Mouse (Mus musculus) midbrain, embryonic 14.5 days (tissue): ENCODE data around the gene Lemd2. TPM values are rescaled to one million over a fixed set of nuclear protein-coding genes. Genes with fewer than 3 reads are reported as not detected.

ENCODE experiments used
- ATAC-seq: fragments of 200-750 bp; cut with Nextera tagmentation; 2 replicates; pipeline ENCODE4 v1.8.0; 2017; ENCODE audit warnings: moderate number of reproducible peaks, moderate library complexity; ENCODE audit not compliant: low FRiP score, low TSS enrichment
- DNase-seq: peaks from one replicate; pipeline ENCODE4 v3.0.0-alpha.2; 2015
- H3K27ac ChIP-seq: fragments of 300-500 bp; sonication (generic); replicated peaks from 2 replicates; pipeline ENCODE4 v1.5.1; 2014; ENCODE audit warnings: mild to moderate bottlenecking, low read depth, low read length, moderate library complexity
- H3K27me3 ChIP-seq: fragments of 300-500 bp; sonication (generic); 2 replicates; pipeline ENCODE4 v1.6.1; 2014; ENCODE audit warnings: low read length, control low read depth, mixed read lengths; ENCODE audit not compliant: control insufficient read depth, insufficient read depth
- H3K36me3 ChIP-seq: fragments of 300-500 bp; sonication (generic); 2 replicates; pipeline ENCODE4 v1.6.1; 2014; ENCODE audit warnings: low read length, control low read depth; ENCODE audit not compliant: control insufficient read depth, insufficient read depth
- H3K4me1 ChIP-seq: fragments of 300-500 bp; sonication (generic); 2 replicates; pipeline ENCODE4 v1.6.1; 2014; ENCODE audit warnings: mild to moderate bottlenecking, antibody characterized with exemption, low read length, control low read depth; ENCODE audit not compliant: control insufficient read depth, insufficient read depth
- H3K4me2 ChIP-seq: fragments of 300-500 bp; sonication (generic); 2 replicates; pipeline ENCODE4 v1.6.1; 2014; ENCODE audit warnings: mild to moderate bottlenecking, low read length, moderate library complexity
- H3K4me3 ChIP-seq: fragments of 300-500 bp; sonication (generic); replicated peaks from 2 replicates; pipeline ENCODE4 v1.5.1; 2014; ENCODE audit warnings: low read depth, low read length
- H3K9ac ChIP-seq: fragments of 300-500 bp; sonication (generic); replicated peaks from 2 replicates; pipeline ENCODE4 v1.6.1; 2014; ENCODE audit warnings: mild to moderate bottlenecking, low read length, moderate library complexity
- H3K9me3 ChIP-seq: fragments of 300-500 bp; sonication (generic); 2 replicates; pipeline ENCODE4 v1.6.1; 2016; ENCODE audit warnings: low read length, control low read depth, mixed read lengths; ENCODE audit not compliant: control insufficient read depth
- WGBS: fragments of 180-500 bp; shearing (Covaris S2); extraction: QIAGEN DNeasy Blood & Tissue Kit; methylation state at CpG from one replicate; pipeline ENCODE4 v1.1.7; 2014; 5-methylcytosine and 5-hydroxymethylcytosine counted together
- polyA plus RNA-seq: library from polyadenylated mRNA; unstranded; fragments of >200 nt; fragmentation: Nextera tagmentation; extraction: Ambion mirVana; gene quantifications from 2 replicates; pipeline ENCODE4 v1.2.1, GENCODE M21; 2014

The Lemd2 gene
- polyA plus RNA-seq, 1 experiment from 2014 or later, result 20.8 TPM

DNA sequence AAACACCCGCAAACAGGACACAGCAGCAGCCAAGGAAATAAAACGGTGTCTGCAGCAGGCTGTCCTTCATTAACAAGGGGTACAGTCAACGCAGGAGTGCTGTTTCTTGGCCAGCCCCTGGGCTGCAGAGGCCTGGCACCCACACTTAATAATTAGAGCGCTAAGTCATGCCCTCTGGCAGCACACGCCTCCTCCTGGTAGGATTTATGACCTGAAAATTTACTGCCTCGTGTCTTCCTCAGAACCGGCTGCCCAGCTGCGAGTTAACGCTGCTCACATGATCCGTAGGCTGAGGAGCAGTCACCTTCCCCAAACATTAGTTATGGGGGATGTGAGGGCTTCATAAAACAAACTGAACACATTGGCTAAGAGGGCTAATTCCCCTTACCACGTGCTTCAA, 3.5 kb downstream of the Lemd2 start:
- WGBS, result 71% methylated on average over 11 of the region's 11 CpGs
- Histone ChIP-seq H3K9me3 (no peaks in the 10 kb centered on the region), H3K27ac (no peak overlapping the region), H3K4me1 (peaks cover 34% of the 10 kb centered on the region), H3K4me3 (no peak overlapping the region), H3K4me2 (no peak overlapping the region), H3K27me3 (no peaks in the 10 kb centered on the region), H3K36me3 (peaks cover 59% of the 10 kb centered on the region), H3K9ac (no peak overlapping the region)
- ATAC-seq (no peak), DNase-seq (no peak)

GRCm38 (mm10) chr17:27199864-27200263, 4.4 kb downstream of the Lemd2 start:
- Histone ChIP-seq H3K4me1 (peaks cover 34% of the 10 kb centered on the region), H3K27me3 (no peaks in the 10 kb centered on the region), H3K27ac (no peak overlapping the region), H3K9ac (no peak overlapping the region), H3K9me3 (no peaks in the 10 kb centered on the region), H3K36me3 (peaks cover 69% of the 10 kb centered on the region), H3K4me3 (no peak overlapping the region), H3K4me2 (no peak overlapping the region)
- no peak for ATAC-seq
- WGBS, result 80% methylated on average over 7 of the region's 7 CpGs
- no peak for DNase-seq

GRCm38 (mm10) chr17:27199205-27199604, 5.1 kb downstream of the Lemd2 start:
- ATAC-seq (no peak), DNase-seq (no peak)
- no peak overlapping the region for H3K9ac ChIP-seq
- peaks cover 75% of the 10 kb centered on the region for H3K36me3 ChIP-seq
- no peak overlapping the region for H3K4me2 ChIP-seq
- H3K4me3 ChIP-seq, result no peak overlapping the region
- peaks cover 37% of the 10 kb centered on the region for H3K4me1 ChIP-seq
- H3K27ac ChIP-seq, result no peak overlapping the region
- H3K27me3 ChIP-seq, result no peaks in the 10 kb centered on the region
- WGBS, result 96% methylated on average over 9 of the region's 9 CpGs
- H3K9me3 ChIP-seq, result no peaks in the 10 kb centered on the region

GRCm38 (mm10) chr17:27196206-27196605, 8.1 kb downstream of the Lemd2 start:
- WGBS, result 37% methylated on average over 9 of the region's 9 CpGs
- peak overlapping the region; percentile 6; the same call in 1 of the 2 replicates for H3K4me2 ChIP-seq
- H3K9ac ChIP-seq, result no peak overlapping the region
- ATAC-seq (no peak; the same call in 1 of the 2 replicates), DNase-seq (peak; percentile 65)
- H3K27me3 ChIP-seq, result no peaks in the 10 kb centered on the region
- H3K27ac ChIP-seq, result peak overlapping the region; percentile 78
- peaks cover 29% of the 10 kb centered on the region for H3K4me1 ChIP-seq
- no peak overlapping the region for H3K4me3 ChIP-seq
- H3K36me3 ChIP-seq, result peaks cover 97% of the 10 kb centered on the region
- H3K9me3 ChIP-seq, result no peaks in the 10 kb centered on the region

DNA sequence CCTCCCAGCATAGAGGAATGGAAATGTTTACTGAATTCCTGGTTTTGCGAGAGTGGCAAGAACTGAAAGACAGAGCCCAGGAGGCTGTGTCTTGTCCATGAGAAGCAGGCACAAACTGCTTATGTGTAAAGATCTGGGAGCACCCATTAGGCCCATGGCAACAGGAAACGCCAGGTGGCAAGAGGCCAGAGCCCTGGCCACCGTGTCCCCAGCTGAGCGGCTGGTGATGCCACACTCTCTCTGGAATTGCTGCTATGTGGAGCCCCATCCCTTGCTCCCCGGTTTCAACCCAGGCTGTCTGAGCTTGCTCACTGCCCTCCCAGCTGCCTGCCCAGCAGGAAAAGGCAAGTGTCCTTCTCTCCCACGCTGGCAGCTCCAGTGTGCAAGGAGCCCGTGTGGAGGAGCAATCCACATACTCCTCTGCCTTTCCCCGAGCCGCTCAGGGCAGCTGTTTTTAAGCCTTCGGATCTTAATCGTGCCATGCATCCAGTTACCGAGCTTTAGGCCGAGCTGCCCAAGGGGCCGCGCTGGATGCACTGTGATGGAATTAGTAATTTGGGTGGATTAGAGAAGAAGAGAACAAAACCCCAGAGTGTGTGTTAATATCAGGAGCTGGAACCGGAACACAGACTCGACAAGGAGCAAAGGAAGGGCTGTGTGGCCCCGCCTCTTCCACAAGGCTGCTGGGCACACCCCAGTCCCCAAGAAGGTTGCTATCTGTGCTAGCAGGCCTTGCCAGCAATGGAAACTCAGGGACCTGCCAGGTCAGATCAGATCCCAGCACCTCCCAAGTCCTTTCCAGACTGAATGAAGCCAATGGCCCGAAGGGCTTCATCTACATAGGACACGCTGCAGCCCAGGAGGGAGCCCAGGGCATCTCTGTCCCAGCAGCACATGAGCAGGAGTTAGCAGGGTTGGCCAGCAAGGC, 9.7 kb downstream of the Lemd2 start:
- no peaks in the 10 kb centered on the region for H3K9me3 ChIP-seq
- H3K4me3 ChIP-seq, result no peak overlapping the region
- 38% methylated on average over 20 of the region's 20 CpGs for WGBS
- H3K27ac ChIP-seq, result peak overlapping the region; percentile 78
- H3K9ac ChIP-seq, result peak overlapping the region; percentile 29
- peak; percentile 70 for DNase-seq
- H3K4me2 ChIP-seq, result peak overlapping the region; percentile 17; the same call in 1 of the 2 replicates
- H3K4me1 ChIP-seq, result peaks cover 29% of the 10 kb centered on the region
- H3K36me3 ChIP-seq, result peaks cover 92% of the 10 kb centered on the region
- ATAC-seq, result no peak
- H3K27me3 ChIP-seq, result no peaks in the 10 kb centered on the region

GRCm38 (mm10) chr17:27191804-27192203, 12.5 kb downstream of the Lemd2 start:
- Histone ChIP-seq H3K27me3 (no peaks in the 10 kb centered on the region), H3K4me2 (no peak overlapping the region), H3K27ac (no peak overlapping the region), H3K36me3 (peaks cover 71% of the 10 kb centered on the region), H3K4me1 (peaks cover 31% of the 10 kb centered on the region), H3K4me3 (no peak overlapping the region), H3K9me3 (no peaks in the 10 kb centered on the region), H3K9ac (no peak overlapping the region)
- ATAC-seq (no peak), DNase-seq (no peak)
- WGBS, result 81% methylated on average over 5 of the region's 5 CpGs

DNA sequence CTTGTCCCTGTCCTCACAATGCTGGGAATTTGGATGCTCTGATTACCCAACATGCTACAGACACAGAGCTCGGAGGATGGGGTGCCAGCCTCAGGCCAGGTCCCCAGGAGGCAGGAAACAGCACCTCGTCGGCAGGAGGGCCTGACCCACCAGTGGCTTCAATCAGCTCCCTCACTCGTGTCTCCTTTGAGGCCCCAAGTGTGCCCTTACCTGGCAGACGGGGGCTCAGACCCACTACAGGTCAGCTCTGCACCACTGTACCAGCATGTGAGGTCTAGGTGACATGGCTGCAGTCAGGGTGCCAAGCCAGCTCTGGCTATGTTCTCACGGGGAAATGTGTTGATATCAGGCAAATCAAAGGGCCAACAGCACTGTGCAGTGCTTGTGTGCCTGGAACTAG, 13.1 kb downstream of the Lemd2 start:
- 85% methylated on average over 6 of the region's 6 CpGs for WGBS
- Histone ChIP-seq H3K27me3 (no peaks in the 10 kb centered on the region), H3K4me1 (peaks cover 26% of the 10 kb centered on the region), H3K4me3 (no peak overlapping the region), H3K36me3 (peaks cover 65% of the 10 kb centered on the region), H3K9ac (no peak overlapping the region), H3K9me3 (no peaks in the 10 kb centered on the region), H3K4me2 (no peak overlapping the region), H3K27ac (no peak overlapping the region)
- no peak for ATAC-seq
- no peak for DNase-seq

GRCm38 (mm10) chr17:27189640-27190216, 14.5 kb downstream of the Lemd2 start:
- Histone ChIP-seq H3K4me1 (peaks cover 13% of the 10 kb centered on the region), H3K9me3 (no peaks in the 10 kb centered on the region)

More at GRCm38 (mm10) chr17:27189640-27190216, 14.5 kb downstream of the Lemd2 start:
- H3K36me3 ChIP-seq, result peaks cover 50% of the 10 kb centered on the region
- no peak overlapping the region for H3K9ac ChIP-seq
- no peak overlapping the region for H3K4me3 ChIP-seq
- DNase-seq (peak; percentile 86), ATAC-seq (peak; percentile 71)
- peak overlapping the region; percentile 13; the same call in 1 of the 2 replicates for H3K27ac ChIP-seq
- H3K27me3 ChIP-seq, result no peaks in the 10 kb centered on the region
- 34% methylated on average over 10 of the region's 10 CpGs for WGBS
- no peak overlapping the region for H3K4me2 ChIP-seq
